Mouse (Mus musculus) yolk sac, embryonic 10.5 days (tissue): Measurements from ENCODE around the gene A730046J19Rik.

Experiments used
- DNase-seq: peaks from one replicate; pipeline ENCODE4 v3.0.0-alpha.2; 2017; ENCODE audit warnings: low spot score

A730046J19Rik gene

DNA sequence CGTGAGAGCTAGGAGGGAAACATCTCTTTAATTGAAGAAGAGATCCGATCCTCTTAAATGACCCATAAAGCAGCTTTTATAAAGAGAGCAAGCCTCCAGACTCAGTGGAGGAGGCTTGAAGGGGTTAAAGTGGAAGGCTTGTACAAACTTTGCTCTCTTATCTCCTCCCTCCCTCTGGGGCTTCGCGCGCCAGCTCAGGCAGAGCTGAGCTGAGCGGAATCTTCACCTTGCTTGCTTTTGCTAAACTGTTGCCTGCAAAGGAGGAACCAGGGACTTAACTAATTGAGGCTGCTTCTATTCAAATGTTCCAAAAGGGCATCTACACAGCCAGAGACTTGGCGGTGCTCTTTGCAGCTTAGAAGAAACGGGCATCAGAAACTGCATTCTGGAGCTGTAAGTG is at the start of gene A730046J19Rik:
A730046J19Rik (plus strand) TSS at position 173 of the 400 bp plus-strand sequence.
- no peak for DNase-seq

DNA sequence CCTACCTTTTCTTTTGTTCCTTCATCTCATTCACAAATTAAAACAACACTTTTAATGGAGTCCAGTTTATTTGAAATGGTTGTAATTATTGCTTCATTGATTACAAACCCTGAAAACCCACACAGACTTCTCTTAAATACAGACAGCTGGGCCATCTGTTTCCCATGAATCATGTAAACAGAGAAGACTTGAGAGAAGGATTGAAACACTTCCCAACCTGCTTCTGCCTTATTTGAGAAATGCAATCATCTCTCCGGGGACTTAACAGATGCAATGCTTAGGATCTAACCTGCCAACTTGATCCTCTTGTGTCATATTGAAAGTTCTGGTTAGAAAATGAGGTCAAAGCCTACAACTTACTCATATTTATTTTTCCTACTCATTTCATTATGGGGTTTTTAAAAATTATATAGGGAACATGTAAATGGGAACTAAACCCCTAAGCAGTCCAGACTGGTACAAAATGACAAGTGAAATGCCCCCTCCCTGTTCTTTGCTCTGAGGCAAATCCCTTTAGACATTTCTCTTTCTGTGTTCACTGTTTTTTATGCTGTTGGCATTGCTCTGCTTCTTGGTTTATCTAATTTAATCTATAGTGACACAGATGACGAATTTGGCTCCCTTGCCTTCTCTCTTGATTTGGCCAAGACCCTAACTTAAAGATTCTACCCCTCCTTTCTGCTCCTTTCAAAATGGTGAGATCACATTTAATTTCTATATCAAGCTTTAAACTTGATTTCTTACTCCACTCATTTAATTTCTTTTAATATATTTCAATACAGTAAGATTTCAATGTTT is 48.7 kb upstream of the A730046J19Rik start:
- no peak for DNase-seq

DNA sequence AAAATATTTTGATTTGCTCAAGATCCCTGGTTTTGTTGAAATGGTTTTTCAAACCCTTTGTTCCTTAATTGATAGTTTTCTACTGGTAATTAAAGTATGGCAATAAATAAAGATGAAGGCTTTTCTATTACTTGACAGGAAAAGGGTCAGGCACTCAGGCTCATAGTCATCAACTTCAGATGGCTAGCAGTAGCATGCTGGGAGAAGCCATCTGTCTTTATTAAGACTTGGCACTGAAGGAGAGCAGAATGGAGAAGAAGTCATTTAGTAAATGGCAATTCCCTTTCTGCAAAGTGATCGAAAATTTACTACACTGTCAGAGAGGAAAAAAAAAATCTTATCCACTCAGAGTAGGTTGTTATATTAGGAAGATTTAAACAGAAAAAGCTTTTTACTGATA is 17.2 kb upstream of the A730046J19Rik start:
- DNase-seq = no peak

DNA sequence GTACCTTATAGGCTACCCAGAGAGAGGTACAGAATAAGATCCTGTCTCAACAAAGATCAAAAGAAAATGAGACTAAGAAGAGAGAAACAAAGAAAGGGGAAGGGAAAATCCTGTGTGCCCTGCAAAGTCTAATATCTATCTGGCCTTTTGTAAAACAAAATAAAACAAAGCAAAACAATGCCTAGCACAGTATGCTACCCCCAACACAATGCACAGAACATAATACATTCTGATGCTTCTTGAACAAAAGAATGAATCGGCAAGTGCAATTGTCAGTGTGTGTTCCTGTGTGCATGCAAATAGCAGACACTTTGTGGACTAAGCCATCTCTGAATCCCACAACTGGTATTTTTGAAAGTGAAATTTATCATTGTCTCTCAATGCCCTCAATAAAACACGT is 3.5 kb upstream of the A730046J19Rik start:
- DNase-seq = no peak

DNA sequence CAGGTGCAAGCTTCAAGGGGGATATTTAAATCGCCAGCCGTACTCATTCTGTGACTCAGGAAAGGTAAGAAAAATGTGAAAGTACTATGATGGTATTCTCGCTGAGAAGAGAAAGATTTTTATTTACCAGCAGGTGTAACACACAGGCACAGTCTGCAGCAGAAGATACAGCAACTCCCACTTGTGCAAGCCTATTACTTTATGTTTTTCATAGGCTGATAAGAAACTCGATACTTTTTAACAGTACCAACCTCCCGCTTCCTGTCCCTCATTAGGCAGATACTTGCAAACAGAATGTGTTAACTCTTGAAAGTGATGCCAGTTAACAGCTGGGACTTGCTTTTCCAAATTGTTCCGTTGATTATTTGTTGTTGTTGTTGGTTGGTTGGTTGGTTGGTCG is 616 bp downstream of the A730046J19Rik start:
- no peak for DNase-seq

DNA sequence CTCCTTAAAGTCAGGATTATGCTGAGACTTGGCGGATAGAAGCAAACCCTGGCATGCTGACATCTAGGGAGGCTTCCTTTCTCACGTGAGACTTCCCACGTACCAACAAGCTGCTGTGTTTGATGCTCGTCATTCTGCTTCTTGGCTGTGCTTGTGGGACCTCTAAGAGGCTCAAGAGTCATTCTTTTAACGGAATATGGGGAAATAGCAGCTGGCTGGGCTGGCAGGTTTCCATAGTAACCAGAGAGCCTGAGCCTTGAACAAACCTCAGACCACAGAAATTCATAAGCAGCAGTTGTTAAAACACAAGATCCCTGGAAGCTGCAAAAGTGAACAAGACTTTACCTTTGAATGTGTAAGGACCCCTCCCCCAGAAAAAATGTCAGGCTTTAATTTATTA is 9.4 kb downstream of the A730046J19Rik start:
- no peak for DNase-seq
